Mouse (Mus musculus) c-Kit-positive CD71-positive TER-119-positive erythroid progenitor cells, embryonic 14.5 days (primary cell): Measurements from ENCODE around the gene Rgs2.

ENCODE experiments used
- DNase-seq: peaks from one replicate; pipeline ENCODE4 v3.0.0-alpha.2; 2013; ENCODE audit warnings: low spot score

Gene Rgs2

DNA sequence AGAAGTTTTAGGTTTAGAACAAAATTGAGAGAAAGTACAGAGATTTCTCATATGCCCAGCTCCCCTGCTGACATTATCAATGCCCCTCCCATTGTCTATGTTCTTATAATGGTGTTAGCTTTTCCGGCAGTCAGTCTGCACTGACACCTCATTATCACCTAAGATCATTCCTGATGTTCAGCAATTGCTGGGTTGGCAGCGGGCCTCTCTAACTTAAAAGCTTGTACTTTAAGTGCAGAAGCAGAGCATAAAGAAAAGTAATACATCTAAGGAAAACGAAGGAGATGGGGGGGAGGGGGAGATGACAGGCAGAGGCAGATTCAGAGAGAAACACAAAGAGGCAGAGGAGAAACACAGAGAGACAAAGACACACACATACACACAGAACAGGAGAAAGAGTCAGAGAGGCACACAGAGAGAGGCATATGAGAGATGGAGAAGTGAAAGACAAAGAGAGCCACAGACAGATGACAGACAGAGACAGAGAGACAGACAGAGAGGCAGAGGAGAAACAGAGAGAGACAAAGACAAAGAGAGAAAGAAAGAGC is 21.1 kb downstream of the Rgs2 start:
- DNase-seq: no peak

DNA sequence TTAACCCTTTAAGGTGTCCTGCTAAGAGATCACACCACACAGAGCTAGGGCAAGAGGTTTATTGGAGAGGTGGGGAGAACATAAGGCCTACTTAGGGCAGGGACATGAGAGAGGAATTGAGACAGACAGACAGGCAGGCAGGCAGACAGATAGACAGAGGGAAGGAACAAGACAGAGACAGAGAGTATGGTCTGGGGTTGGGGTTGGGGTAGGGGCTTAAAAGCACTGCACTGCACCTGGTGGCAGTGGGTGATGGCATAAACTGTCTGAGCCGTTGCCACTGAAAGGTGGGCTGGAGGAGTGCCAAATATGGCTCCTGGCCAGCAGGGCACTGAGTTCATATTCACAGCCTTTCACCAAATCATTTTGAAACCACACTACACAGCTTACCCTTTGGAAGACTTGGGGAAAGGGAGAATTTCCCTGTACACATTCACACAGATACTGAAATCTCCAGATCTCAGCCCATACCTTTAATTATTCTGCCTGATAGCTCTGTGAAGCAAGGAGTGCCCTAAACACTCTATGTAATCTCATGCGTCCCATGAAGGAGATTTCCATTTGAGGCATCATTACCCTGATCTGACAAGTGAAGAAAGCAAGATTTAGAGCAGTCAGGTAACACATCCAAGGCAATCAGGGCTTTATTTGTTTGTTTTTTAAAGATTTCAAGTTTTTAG is 21.7 kb downstream of the Rgs2 start:
- DNase-seq: no peak

DNA sequence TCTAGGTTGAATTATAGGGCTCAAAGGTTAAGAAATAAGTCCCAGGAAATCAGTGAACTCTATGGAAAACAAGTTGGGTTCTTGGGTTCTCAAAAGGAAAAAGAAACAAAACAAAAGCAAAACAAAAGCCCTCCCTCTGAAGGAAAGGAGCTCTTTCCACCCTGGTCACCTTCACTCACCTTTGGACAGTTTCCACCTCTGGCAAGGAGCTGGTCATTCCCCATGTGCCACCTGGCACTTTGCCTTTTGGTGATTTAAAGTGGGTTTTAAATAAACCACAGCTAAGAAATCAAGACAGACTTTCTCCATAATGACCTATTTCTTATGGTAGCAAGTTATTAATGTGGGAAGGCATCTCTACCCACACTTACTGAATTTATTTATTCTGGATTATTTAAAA is 23.1 kb downstream of the Rgs2 start:
- DNase-seq: no peak

DNA sequence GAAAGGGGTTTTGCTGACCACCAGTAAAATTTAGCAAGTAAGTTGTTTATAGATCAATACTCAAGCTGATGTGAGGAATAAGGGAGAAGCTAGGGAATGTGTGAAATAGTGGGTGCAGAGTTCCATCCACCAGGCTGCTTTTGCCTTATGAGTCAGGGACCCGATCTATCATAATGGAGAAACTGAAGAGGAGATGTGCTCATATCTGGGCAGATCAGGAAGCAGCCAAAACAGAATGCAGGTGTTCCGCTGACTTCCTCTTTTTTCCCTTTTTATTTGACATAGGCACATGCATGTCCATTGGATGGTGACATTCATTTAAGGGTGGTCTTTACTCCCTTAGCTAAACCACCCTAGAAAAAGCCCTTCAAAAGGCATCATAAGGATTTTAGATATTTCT is 29.3 kb downstream of the Rgs2 start:
- no peak for DNase-seq

DNA sequence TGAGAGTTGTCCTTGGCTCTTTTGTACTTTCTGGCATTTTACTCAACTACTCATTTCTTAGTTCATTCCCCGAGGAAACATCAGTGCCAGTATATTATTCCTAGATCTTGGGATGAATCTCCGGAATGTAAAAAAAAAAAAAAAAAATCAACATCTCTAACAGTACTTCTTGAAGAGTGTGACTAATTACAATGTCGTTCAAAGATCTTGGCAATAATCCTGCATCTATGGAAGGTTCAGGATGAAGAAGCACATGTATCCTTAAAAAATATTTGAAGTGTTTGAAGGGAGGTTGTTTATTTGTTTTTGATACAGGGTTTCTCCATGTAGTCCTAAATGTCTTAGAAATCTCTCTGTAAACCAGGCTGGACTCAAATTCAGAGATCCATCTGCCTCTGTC is 41.7 kb downstream of the Rgs2 start:
- DNase-seq: no peak

DNA sequence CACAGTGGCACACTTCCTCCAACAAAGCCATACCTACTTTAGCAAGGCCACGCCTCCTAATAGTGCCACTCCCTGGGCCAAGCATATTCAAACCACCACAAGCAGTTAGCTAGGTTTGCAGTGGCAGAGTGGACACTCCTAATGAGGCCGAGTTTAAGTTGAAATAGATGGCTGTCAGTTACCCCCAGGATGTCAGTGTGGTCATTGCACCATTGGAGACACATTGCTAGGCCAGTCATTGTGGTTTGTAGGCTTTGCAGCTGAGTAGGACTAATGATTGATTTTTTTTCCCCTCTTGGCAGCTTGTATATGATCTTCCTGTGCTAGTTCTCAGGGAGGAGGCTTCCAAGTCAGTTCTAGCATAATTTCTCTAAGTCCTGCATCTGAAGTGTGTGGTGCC is 43.6 kb downstream of the Rgs2 start:
- no peak for DNase-seq

DNA sequence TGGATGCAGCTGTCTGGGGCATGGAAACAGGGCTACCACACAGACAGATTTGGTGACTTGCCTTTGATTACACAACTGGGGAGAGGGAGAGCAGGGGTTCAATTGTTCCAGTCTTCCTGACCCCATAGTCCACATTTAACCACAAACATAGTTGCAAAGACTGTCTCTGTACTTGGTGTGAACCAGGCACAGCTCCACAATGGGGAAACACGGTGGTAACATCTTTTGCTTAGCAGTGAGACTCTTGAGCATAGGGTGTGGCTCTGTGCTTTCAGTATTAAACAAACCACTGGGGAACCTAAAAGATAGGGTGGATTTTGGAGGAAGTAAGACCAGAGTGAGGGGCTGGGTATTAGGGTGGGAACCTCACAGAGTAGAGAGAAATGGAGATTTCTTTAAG is 47.9 kb downstream of the Rgs2 start:
- no peak for DNase-seq

DNA sequence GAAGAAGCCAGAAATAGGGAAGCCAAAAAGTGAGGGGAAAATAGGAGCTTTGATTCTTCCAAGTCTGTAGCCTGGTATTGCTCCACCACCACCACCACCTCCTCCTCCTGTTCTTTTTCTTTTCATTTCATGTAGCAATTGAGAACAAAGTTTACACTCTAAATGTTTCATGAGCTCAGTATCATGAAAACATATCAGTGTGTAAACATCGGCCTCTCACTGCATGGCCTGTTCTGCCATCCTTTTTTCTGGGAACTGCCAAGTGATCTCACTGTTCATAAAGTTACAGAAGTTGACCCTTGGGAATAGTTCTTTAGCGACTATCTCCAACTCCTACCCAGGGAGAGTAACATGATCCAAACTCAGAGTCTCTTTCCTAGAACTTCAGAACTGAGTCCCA is 51.1 kb downstream of the Rgs2 start:
- DNase-seq: no peak
